Comparison of ENCODE assay signal across 8 mouse cellular contexts in genomic region chr5:113164873-113165441, GRCm38 (mm10). TPM values are rescaled to one million over a fixed set of nuclear protein-coding genes. Genes with fewer than 3 reads are reported as not detected.
DNase-seq lines count a peak whose midpoint lies in the region; ATAC-seq and TF ChIP-seq lines count a peak whose summit lies in the region.

No protein-coding gene starts in this region.

- H3K4me2 ChIP-seq in intestine, embryonic 16.5 days (ENCODE audit: low read depth, low read length), result peak overlapping the region; percentile 34
- H3K4me2 ChIP-seq in midbrain, embryonic 16.5 days (ENCODE audit: low read length), result no peak overlapping the region

- H3K9me3 ChIP-seq in intestine, embryonic 16.5 days (ENCODE audit: control insufficient read depth, low read length), result no peaks in the 10 kb centered on the region
- no peaks in the 10 kb centered on the region for H3K9me3 ChIP-seq in midbrain, embryonic 16.5 days (replicated peaks; ENCODE audit: control insufficient read depth, low read length, poor library complexity, severe bottlenecking)

- H3K27ac ChIP-seq in intestine, embryonic 16.5 days (ENCODE audit: low read length), result peak overlapping the region; percentile 89
- H3K27ac ChIP-seq in liver, adult 2 months (replicated peaks; ENCODE audit: insufficient read depth, low read depth, low read length), result peak overlapping the region; percentile 18
- H3K27ac ChIP-seq in midbrain, embryonic 16.5 days (ENCODE audit: low read length), result no peak overlapping the region
- H3K27ac ChIP-seq in testis, adult 2 months (ENCODE audit: control insufficient read depth, insufficient read depth, low read depth, low read length), result peak overlapping the region; percentile 55

- H3K4me3 ChIP-seq in intestine, embryonic 16.5 days (ENCODE audit: low read length), result no peak overlapping the region
- no peak overlapping the region for H3K4me3 ChIP-seq in liver, adult 2 months (ENCODE audit: insufficient read depth, low read depth, low read length)
- no peak overlapping the region for H3K4me3 ChIP-seq in midbrain, embryonic 16.5 days (ENCODE audit: low read depth, low read length)
- H3K4me3 ChIP-seq in testis, adult 2 months (ENCODE audit: control insufficient read depth, low read depth, low read length), result peak overlapping the region; percentile 20

- peak; percentile 8; the same call in 1 of the 2 replicates for TF ChIP-seq CTCF in liver, adult 2 months (IDR thresholded peaks at IDR 0.05; ENCODE audit: low read depth, low read length)
- no peak for TF ChIP-seq CTCF in testis, adult 2 months (IDR thresholded peaks at IDR 0.05; ENCODE audit: control insufficient read depth, insufficient read depth, insufficient replicate concordance, low read depth, low read length)

- peak; percentile 19 for DNase-seq in cerebellum, adult 9-10 months
- DNase-seq in cerebellum, adult 8-10 months, result no peak
- DNase-seq in cerebellum, postnatal 10 days, result peak; percentile 60 to 70
- peak; percentile 89 for DNase-seq in gastrocnemius, postnatal 25 days
- peak; percentile 98 for DNase-seq in liver, adult 2 months (ENCODE audit: extremely low read depth, low read depth, low spot score)

- H3K9ac ChIP-seq in intestine, embryonic 16.5 days (ENCODE audit: low read depth, low read length), result 0 out of 2 replicates have a peak overlapping the region, but pooled peaks have one; percentile 6
- H3K9ac ChIP-seq in liver, adult 2 months (ENCODE audit: low read depth, low read length), result peak overlapping the region; percentile 15
- H3K9ac ChIP-seq in midbrain, embryonic 16.5 days (ENCODE audit: low read depth, low read length), result no peak overlapping the region

- TF ChIP-seq POLR2A in liver, adult 2 months (IDR thresholded peaks at IDR 0.05; ENCODE audit: extremely low read depth, insufficient read depth, low read length), result no peak
- no peak; the same call in 1 of the 2 replicates for TF ChIP-seq POLR2A in testis, adult 2 months (IDR thresholded peaks at IDR 0.05; ENCODE audit: control insufficient read depth, low read depth, low read length)

- peaks cover 27% of the 10 kb centered on the region; the same call in 1 of the 2 replicates for H3K79me2 ChIP-seq in liver, adult 2 months (ENCODE audit: control insufficient read depth, insufficient read depth, low read length)

- H3K36me3 ChIP-seq in intestine, embryonic 16.5 days (ENCODE audit: control insufficient read depth, insufficient read depth, low read length), result no peaks in the 10 kb centered on the region
- no peaks in the 10 kb centered on the region for H3K36me3 ChIP-seq in liver, adult 2 months (ENCODE audit: control insufficient read depth, insufficient read depth, low read length)
- no peaks in the 10 kb centered on the region for H3K36me3 ChIP-seq in midbrain, embryonic 16.5 days (ENCODE audit: control insufficient read depth, insufficient read depth, low read length)
- H3K36me3 ChIP-seq in testis, adult 2 months (ENCODE audit: control insufficient read depth, insufficient read depth, low read length), result no peaks in the 10 kb centered on the region

- 13% methylated on average over 16 of the region's 16 CpGs for WGBS in intestine, embryonic 16.5 days
- WGBS in liver, adult 2 months, result 13% methylated on average over 16 of the region's 16 CpGs
- WGBS in midbrain, embryonic 16.5 days, result 8% methylated on average over 16 of the region's 16 CpGs

- H3K4me1 ChIP-seq in intestine, embryonic 16.5 days (ENCODE audit: control insufficient read depth, insufficient read depth, low read length), result peaks cover 38% of the 10 kb centered on the region
- H3K4me1 ChIP-seq in liver, adult 2 months (ENCODE audit: control insufficient read depth, insufficient read depth, low read length), result peaks cover 4% of the 10 kb centered on the region
- peaks cover 7% of the 10 kb centered on the region; the same call in 1 of the 2 replicates for H3K4me1 ChIP-seq in midbrain, embryonic 16.5 days (ENCODE audit: control insufficient read depth, insufficient read depth, low read length)
- H3K4me1 ChIP-seq in testis, adult 2 months (ENCODE audit: control insufficient read depth, insufficient read depth, low read length), result peaks cover 31% of the 10 kb centered on the region

- ATAC-seq in intestine, embryonic 16.5 days, result peak; percentile 95
- ATAC-seq in midbrain, embryonic 16.5 days, result peak; percentile 69

- H3K27me3 ChIP-seq in intestine, embryonic 16.5 days (replicated peaks; ENCODE audit: control insufficient read depth, insufficient read depth, low read length), result no peaks in the 10 kb centered on the region
- no peaks in the 10 kb centered on the region for H3K27me3 ChIP-seq in liver, adult 2 months (ENCODE audit: control insufficient read depth, insufficient read depth, low read length)
- H3K27me3 ChIP-seq in midbrain, embryonic 16.5 days (ENCODE audit: control insufficient read depth, insufficient read depth, low read depth, low read length), result no peaks in the 10 kb centered on the region
- H3K27me3 ChIP-seq in testis, adult 2 months (ENCODE audit: control insufficient read depth, insufficient read depth, low read length), result no peaks in the 10 kb centered on the region

RNA-seq across cellular contexts. Expression of gene 2900026A02Rik, which starts 56.1 kb away (rescaled TPM):
- total RNA-seq in gastrocnemius, postnatal 25 days (2021), result 10 to 100 TPM; 25.7 to 28.0 TPM
- 8.3 and 9.5 TPM in 2 replicates for polyA plus RNA-seq in intestine, embryonic 16.5 days (2015; fragmentation: Nextera tagmentation; extraction: Ambion mirVana)
- 8.0 and 15.4 TPM in 2 replicates for total RNA-seq in liver, adult 2 months (2014; rRNA removed)
- polyA plus RNA-seq in liver, adult 2 months (2012; rRNA removed), result 29.2 and 35.8 TPM in 2 replicates
- polyA plus RNA-seq in midbrain, embryonic 16.5 days (2015; fragmentation: Nextera tagmentation; extraction: Ambion mirVana), result 3.8 and 4.2 TPM in 2 replicates
- 2.1 and 2.2 TPM in 2 replicates for polyA plus RNA-seq in testis, adult 2 months (2012; rRNA removed)
